Mouse (Mus musculus): ENCODE results near the gene Aamp.
"Not testable (repeated sequence)": the region's sequence is repeated elsewhere in the genome, so short reads cannot be mapped to it uniquely, and the experiment has no call there.

Aamp gene

DNA sequence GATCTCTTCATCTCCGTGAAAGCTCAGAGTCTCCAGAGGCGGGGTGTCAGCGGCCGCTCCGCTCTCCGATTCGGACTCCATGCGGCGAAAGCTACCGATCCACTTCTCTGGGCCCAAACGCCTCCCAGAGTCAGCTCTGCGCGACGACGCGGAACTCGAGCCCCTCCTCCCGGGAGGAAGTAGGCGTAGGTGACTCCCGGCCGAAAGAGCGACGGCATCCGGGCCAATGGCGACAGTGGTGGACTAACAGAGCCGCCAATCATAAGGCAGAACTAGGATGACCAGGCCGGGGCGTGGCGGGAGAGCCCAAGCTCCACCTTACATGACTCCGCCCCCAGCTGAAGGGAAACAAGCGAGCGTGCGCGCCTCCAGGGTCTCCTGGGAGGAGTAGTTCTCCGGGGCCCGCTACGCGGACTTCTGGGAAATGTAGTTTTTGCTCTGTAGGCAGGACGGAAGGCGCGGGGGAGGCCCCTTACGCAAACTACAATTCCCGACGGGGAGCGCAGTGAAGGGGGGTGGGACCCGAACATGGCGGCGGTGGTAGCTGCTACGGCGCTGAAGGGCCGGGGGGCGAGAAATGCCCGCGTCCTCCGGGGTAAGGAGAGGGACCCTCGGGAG is at the start of gene Aamp, which contains the start of gene Pnkd:
Gene Aamp, minus strand, starts transcription at position 196 of the 618 bp plus-strand sequence.
Gene Pnkd, plus strand, starts transcription at position 388 of the 618 bp plus-strand sequence.
- DNase-seq (ENCODE audit: low spot score): peak; percentile 100

DNA sequence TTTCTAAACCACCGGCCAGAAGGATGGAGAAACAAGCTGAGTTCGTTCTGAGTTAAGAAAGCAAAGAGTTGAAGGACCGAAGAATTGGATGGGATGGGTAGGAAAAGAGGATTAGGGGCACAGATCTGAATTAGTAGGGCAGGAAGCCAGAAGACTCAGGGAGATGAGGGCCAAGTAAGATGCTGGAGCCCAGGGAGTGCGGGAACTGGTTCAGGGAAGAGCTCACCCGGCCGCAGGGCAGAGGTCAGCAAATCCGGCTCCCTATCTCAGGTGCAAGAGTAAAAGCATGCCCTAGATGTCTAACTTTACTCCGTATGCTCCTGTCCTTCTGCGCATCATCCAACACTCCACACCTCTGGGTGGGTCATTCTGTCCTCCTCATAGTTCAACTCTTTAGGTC is 48.4 kb upstream of the Aamp start:
- DNase-seq (ENCODE audit: low spot score): no peak

DNA sequence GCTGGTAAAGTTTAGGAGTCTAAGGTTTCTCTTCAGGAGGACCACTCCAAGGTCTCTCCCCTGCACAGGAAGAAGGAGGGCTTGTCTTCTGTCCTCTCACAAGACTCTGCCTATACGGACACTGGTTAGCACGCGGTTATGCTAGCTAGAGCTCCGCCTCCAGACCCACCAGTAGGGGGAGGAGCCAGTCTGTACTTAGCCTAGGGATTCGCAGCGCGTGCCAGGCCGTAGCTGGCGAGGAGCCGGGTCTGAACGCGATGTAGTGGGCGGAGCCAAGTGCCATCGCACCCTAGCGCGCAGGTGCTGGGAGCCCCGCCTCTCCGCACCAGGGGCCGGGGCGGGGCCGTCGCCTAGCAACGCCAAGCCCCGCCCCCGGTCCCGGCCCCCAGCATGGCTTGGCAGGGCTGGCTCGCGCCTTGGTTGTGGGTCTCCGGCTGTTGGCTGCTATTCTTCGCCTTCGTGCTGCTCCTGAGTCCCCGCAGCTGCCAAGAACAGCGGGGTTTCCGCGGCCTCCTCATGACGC is 47.8 kb upstream of the Aamp start:
- peak; percentile 94 for DNase-seq (ENCODE audit: low spot score)

DNA sequence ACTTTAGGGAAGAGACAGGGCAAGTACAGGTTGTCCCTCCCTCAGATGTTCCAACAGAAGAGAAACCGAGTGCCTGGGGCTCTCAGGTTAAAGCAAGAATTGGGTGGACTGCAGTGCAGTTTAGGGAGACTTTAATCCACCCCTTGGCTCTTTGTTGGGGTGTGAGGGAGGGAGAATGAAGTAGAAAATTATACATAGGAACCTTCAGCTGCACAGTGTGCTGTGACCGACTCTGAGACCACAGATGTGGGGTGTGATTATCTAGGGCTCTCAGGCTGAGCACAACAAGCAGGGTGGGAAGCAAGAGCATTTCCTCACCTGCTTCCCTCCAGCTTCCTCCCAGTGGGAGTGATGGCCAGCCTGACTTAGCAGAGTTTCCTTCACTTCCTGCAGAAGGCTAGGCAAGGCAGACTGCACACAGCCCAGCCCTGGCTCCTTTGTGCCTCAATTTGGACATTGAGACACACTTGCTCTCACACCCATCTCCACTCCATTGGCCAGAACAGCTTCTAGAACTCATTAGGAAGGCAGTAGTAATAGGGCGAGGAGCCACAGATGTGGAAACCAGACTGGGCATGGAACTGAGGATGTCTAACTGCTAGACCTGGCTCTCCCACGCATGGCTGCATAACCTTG is 46.6 kb upstream of the Aamp start:
- DNase-seq (ENCODE audit: low spot score): no peak

DNA sequence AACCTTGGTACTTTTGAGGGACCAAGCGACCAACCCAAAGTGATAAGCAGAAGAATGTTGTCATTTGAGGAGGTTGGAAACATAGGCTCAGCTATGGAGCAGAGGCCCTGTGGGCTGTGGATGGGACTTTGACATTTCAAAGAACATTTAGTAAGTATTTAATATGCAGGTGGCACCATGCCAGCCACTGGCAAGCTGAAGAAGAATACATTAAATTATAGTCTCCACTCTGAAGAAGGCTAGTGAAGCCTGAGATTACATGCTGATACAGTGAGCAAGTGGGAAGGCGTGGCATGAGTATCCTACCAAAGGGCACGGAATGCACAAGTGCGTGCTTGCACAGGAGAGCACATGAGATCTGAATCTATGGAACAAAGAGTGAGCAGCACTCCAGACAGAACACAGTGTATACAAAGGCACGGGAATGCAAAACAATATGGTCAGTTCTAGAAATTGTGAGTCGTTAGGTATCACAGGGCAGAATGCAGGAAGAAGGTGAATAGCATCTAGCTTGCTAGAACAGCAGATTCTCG is 45.4 kb upstream of the Aamp start:
- no peak for DNase-seq (ENCODE audit: low spot score)

DNA sequence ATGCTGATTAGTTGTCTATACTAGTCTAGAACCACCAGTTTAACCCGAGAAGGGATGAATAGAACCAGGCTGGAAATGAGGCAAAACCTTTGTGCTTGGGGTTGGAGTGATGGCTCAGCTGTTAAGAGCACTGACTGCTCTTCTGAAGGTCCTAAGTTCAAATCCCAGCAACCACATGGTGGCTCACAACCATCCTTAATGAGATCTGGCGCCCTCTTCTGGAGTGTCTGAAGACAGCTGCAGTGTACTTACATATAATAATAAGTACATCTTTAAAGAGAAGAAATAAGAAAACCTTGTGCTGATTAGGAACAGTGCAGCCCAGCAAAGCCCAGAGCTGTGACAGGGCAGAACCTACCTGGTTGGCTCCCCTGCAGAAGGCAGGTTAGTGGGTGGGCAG is 42.4 kb upstream of the Aamp start:
- not testable (repeated sequence) for DNase-seq (ENCODE audit: low spot score)

DNA sequence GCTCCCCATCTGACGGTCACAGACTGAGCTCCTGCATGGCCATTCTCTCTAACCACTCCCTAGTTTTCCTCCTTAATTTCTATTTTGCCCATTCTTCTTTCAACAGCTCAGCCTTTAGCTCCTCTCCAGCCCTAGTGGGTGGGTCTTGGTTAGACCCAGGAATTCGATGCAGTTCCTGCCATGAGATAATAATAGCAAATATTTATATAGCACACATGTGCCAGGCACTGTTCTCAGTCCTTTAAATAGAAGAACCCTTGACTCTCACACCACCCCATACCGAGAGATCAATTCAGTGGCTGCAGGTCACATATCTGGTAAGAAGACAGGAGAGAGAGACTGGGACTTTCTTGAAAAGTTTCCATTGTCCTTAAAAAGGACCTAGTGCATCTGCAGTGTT is 36.9 kb upstream of the Aamp start:
- no peak for DNase-seq (ENCODE audit: low spot score)

DNA sequence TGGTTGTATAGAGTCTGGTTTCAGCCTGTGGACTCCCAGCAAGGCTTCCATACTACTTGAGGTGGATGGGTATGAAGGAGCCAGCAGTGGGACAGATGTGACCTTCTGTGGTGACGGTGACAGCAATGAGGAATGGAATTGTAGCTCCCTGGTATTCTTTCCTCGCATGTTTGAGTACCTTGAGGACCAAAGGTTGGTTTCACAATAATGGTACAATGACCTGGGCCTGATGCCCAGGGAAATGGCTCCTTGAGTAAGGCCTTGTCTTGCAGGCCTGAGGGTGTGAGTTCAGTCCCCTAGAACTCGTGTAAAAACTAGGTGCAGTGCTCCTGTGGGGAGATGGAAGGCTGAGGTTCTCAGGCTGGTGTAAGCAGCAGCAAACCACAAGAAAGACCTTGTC is 34.2 kb upstream of the Aamp start:
- no peak for DNase-seq (ENCODE audit: low spot score)

DNA sequence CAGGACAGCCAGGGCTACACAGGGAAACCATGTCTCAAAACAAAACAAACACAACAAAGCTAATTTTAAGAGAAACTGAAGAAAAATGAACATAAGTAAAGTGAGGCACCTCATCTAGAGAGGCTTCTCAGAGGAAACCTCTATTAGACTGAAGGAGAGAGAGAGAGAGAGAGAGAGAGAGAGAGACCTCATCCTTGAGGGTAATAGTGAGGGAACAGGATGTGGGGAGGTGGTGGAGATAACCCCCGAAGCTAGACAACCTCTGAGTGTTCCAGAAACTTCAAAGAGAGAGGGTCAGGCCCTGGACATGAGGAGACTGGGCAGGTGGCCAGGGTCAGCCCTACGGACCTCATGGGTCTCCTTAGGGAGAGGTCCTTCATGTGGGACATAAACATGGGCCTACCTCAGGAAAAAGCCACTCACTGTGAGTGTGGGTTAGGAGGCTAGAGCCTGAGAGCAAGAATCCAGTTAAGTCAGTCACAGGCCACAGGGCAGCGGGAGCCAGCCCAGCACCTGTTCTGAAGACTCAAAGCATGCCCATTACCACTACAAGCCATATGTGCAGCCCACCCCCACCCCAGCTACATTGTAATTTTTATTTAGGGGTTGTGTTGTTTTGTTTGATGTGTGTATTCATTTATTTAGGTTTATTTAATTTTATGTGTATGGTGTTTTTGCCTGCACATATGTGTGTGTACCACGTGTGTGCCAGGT is 31.7 kb upstream of the Aamp start:
- DNase-seq (ENCODE audit: low spot score): no peak

DNA sequence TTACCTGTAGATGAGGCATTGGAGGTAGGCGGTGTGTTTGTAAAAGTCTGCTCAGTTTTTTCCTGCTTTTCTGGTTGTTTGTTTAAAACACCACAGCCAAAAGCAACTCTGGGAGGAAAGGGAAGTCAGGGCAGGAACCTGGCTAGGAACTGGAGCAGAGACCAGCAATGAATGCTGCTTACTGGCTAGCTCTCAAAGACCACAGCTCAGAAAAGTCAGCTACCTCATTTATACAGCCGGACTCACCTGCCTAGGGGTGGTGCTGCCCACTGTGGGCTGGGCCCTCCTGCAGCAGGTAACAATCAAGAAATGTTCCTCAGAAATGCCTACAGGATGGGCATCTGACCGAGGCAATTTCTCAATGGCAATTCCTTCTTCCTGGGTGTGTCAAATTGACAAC is 30.3 kb upstream of the Aamp start:
- DNase-seq (ENCODE audit: low spot score): no peak

DNA sequence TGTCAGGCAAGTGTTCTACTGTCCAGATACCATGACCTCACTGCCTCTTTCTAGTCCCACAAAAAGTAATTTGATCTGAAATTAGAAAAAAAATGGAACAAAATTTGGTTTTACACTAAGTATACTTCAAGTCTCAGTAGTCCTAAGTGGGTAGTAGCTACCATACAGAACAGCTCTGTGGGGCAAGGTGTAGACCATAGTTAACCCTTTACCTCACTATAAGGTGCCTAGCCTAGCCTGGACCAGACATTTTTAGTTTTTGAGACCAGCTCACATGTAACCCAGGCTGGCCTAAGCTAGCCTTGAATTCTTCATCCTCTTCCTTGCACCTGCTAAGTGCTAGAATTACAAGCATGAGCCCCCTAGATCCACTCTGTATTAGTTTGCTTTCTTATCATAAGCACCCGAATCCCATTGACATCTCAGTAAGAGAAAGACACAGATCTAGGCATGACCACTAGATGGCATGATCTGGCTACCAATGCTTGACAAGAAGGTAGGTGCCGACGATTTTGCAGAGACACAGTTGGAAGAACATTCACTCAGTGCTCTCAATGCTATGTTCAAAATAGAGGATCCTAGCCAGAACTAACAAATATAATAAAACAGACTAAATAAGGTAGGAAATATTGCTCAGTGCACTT is 28.6 kb upstream of the Aamp start:
- peak; percentile 76 for DNase-seq (ENCODE audit: low spot score)

DNA sequence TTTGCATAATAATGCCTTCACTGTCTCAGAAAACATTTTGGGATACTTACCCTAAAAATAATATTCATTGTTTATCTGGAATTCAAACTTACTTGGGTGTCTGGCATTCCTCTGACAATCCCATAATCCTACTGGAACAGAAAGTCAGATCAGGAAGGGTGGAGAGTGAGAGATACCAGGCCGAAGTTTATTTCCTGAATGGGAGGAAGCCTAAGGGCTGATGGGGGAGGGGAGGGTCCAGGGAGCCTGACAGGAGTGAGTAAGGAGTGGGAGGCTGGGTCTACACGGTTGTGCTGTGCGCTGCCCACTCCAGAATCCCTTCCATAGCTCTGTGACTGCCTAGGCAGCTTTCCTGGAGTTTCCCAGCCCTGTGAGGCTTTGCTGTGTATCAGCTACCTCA is 25.2 kb upstream of the Aamp start:
- DNase-seq (ENCODE audit: low spot score): peak; percentile 66

DNA sequence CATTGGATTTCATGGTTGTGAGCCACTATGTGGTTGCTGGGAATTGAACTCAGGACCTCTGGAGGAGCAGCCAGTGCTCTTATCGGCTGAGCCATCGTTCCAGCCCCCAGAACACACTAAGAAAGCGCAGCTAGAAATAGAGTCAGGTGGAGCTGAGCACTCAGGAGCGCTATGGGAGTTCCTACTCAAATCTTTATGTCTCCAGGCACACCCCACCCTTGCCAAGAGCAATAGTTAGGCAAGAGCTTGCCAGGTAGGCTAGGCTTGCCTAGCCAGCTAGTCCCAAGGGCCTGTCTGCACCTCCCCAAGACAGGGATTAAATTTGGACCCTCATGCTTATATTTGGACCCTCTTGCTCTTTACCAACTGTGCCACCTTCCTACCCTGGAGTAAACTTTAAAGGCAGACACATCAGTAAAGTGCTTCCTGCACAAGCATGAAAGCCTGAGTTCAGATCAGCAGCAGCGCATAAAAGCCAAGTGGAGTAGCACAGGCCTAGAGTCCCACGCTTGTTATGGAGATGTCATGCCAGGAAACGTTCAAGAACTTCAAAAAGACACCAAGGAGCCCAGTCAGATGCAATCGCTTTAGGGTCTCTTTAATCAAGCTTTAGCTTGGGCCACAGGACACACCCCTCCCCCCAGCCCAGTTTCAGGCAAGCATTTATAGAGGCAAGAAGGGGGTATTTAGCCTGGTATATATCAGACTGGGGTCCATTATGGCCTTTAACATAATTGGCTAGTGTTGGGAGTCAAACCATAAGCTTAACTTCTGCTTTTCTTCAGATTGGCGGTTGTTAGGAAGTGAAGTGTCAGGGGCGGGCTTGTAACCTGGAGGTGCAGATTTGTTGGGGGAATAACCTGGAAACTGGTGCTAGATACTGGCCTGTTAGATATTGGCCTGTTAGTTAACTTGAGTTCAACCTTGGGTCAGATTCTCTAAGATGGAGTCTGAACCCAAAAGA is 23.7 kb upstream of the Aamp start:
- DNase-seq (ENCODE audit: low spot score): no peak

DNA sequence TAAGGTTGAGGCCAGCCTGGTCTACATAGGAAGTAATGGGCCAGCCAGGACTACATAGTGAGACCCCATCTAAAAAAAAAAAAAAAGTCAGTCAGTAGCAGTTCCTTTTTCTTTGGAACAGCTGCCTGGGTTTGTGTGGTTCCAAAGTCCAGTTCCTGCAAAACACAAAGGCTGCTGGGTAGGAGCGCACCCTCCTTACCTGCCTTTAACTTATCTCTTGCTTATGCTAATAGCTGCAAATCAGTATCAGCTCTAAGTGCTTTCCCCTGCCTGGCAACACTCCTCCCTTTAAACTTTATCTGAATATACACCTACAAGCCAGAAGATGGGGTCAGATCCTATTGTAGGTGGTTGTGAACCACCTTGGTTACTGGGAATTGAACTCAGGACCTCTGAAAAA is 22.6 kb upstream of the Aamp start:
- DNase-seq (ENCODE audit: low spot score): peak; percentile 78

DNA sequence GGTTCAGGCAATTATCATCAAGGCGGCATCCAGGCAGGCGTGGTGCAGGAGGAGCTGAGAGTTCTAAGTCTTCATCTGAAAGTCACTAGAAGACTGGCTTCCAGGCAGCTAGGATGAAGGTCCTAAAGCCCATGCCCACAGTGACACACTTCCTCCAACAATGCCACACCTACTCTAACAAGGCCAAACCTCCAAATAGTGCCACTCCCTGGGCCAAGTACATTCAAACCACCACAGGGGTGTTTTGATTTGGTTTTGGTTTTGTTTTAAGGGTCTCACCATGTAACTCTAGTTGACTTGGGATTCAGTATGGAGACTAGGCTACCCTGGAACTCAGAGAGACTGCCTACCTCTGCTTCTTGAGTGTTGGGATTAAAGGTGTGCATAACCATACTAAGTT is 21.0 kb upstream of the Aamp start, which contains the start of gene Tmbim1:
Gene Tmbim1, minus strand, starts transcription at position 101 of the 400 bp plus-strand sequence.
- no peak for DNase-seq (ENCODE audit: low spot score)

DNA sequence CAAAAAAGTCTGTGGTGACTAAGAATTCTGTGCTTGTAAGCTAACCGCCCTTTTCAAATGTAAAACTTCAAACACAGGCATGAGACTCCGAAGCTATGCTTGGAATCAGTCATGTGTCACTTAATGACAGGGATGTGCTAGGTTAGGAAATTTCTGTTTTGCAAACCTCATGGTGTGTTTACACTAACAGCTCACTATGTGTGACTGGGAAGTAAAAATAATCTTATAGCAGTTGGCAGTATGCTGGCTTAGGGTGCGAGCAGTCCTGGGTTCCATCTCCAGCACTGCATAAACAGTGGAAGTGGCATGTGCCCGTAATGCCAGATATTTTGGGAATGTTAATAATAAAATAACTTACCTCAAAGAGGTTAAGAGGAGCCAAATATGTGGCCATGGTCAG is 20.4 kb upstream of the Aamp start:
- no peak for DNase-seq (ENCODE audit: low spot score)

DNA sequence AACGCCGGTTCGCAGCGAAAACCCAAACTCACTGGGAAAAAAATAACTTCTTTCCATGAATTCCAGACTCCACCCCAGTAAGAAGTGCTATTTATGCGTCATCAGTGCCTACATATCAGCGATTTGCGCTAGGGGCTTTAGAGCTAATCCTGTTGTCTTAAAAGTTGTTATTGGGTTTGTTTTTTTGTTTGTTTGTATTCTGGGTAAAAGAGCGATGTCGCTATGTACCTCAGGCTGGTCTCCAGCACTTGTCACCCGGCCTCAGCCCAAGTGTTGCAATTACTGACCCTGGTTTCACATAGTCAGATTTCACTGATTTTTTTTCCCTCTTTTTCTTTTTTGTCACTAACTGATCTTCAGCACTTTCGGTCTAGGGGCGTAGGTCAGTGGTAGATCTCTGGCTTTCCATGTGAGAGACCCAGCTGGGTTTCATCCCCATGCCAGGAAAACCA is 19.8 kb upstream of the Aamp start:
- DNase-seq (ENCODE audit: low spot score): no peak

DNA sequence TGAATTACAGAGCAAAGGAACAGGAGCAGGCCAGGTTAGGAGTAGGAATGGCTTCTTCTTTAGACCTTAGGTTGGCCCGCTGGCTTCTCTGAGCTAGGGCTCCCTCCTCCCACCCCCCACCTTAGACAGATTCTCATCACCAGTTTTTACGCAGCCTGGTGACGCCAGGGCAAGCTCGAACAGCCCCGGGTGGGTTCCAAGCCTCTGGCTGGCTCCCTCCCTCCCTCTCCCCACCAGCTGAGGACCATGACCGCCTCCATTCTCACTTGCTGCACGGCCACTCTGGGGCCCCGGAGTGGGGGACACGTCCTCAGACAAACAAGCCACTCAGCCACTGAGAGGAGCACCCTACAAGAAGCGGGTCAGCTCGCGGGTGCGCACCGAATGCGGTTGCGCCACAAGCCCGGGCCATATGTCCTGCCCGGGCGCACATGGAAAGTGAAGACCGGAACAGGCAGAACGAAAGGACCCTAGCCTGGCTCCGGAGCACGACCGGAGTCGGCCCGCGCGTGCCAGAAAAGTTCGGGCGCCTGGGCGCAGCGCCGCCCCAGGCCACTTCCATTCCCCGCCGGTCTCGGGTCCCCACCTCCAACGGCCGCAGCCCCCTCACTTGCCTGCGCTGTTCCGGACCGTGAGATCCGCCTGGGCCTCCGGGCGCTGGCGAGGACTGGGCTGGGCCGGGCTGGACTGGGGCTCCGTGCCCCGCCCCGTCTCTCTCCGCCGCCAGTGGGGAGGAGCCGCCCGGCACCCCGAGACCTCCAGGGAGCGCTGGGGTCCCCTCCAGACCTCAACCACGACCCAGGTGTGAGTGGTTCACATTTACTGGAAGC is 19.2 kb upstream of the Aamp start:
- DNase-seq (ENCODE audit: low spot score): peak; percentile 85

DNA sequence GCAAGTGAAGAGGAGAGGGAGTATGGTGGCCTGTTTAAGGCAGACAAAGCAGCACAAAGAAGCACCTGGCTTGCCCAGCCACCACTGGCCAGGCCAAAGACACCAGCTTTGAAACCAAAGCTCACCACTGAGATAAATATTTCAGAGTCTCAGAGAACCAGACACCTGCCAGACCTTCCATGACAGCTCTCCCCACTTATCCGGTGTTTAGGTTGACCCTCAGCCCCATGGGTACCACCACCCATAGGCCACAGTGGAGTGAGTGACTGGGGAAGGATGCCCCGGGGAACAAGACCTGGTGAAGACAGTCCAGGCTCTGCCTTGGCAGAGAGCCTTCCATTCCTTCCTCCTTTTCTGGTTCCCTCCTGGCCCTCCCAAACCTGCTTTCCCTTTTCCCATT is 18.3 kb upstream of the Aamp start:
- DNase-seq (ENCODE audit: low spot score): no peak

DNA sequence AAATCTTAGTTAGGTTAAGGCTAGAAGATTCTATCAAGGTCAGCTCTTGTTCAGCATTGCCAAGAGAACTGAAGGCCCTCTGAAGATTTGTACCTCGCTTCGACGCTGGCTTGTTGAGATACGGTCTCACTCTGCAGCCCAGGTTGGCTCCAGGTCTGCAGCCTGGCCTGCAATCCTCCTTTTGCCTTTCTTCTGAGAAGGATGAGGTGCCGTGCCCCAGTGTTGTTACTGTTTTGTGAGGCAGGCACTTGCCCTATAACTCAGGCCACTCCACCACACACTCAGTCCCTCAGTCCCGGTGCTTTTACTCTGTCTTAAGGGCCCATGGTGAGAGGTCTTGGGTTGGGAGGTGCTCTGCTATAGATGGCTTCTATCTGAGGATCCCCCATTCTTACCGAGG is 17.7 kb upstream of the Aamp start:
- no peak for DNase-seq (ENCODE audit: low spot score)

Data from yolk sac, embryonic 10.5 days (tissue).